Mouse (Mus musculus) midbrain, embryonic 10.5 days (tissue): ENCODE measurements at regions not wholly inside any gene's neighbourhood (a gene's known extent, or its start where the extent isn't known, plus 50 kb on each side); places are given as distances from the start of the nearest gene placed in this dataset.

Experiments used
- DNase-seq: peaks from one replicate; pipeline ENCODE4 v3.0.0-alpha.2; 2017; ENCODE audit warnings: low spot score
- H3K27ac ChIP-seq: fragments of 300-500 bp; sonication (generic); replicated peaks from 2 replicates; pipeline ENCODE4 v1.5.1; 2016; ENCODE audit warnings: mild to moderate bottlenecking
- H3K27me3 ChIP-seq: fragments of 300-500 bp; sonication (generic); 2 replicates; pipeline ENCODE4 v1.6.1; 2016; ENCODE audit warnings: low read depth, mild to moderate bottlenecking; ENCODE audit not compliant: poor library complexity, severe bottlenecking
- H3K36me3 ChIP-seq: fragments of 300-500 bp; sonication (generic); 2 replicates; pipeline ENCODE4 v1.6.1; 2016; ENCODE audit warnings: mild to moderate bottlenecking, moderate library complexity
- H3K4me1 ChIP-seq: fragments of 300-500 bp; sonication (generic); 2 replicates; pipeline ENCODE4 v1.6.1; 2016
- H3K4me3 ChIP-seq: fragments of 300-500 bp; sonication (generic); 2 replicates; pipeline ENCODE4 v1.5.1; 2016; ENCODE audit warnings: mild to moderate bottlenecking, moderate library complexity
- H3K9me3 ChIP-seq: fragments of 300-500 bp; sonication (generic); replicated peaks from 2 replicates; pipeline ENCODE4 v1.6.1; 2016; ENCODE audit warnings: mild to moderate bottlenecking
- WGBS: fragments of 180-500 bp; shearing (Covaris S2); methylation state at CpG from one replicate; pipeline ENCODE4 v1.1.7; 2016; 5-methylcytosine and 5-hydroxymethylcytosine counted together

DNA sequence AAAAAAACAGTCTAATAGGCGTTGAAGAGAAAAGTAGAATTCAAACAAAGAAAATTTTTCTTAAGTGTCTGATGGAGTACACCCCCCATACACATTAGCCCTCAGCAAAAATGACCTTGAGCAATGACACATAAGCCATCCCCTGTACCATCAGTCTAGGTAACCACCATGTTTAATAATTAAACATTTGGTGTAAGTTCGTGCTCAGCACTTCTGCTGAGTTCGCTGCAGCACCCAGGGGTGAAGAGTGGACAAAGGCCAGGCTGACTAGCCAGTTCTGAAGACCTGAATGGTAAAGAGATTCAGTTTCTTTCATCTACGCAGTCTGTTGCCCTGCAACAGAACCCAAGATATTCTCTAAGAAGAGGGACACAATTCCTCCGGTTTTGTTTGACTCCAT lies 572.3 kb upstream of the Nox3 start:
- 82% methylated on average over 5 of the region's 5 CpGs for WGBS
- Histone ChIP-seq H3K4me1 (peaks cover 25% of the 10 kb centered on the region), H3K27me3 (no peaks in the 10 kb centered on the region), H3K27ac (no peak overlapping the region), H3K9me3 (no peaks in the 10 kb centered on the region), H3K4me3 (no peak overlapping the region), H3K36me3 (no peaks in the 10 kb centered on the region)
- DNase-seq: no peak

DNA sequence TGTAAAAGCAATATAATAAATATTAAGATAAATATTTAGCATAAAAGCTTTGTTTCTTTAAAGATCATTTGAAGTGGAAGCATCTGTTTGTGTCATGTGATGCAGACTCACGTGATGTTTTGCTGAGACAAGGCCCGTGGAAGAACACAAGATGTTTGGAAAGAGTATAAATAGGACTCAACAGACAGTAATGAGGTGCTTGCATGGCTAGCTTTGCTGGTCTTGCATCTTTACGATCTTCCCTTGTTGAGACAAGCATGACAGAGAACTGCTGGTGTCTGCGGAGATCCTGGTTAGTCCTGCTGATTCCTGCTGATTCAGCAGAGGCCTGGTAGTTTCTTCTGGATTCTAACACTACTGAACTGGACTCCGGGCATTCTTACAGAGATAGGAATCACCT lies 576.4 kb upstream of the Nox3 start:
- no peaks in the 10 kb centered on the region for H3K27me3 ChIP-seq
- no peaks in the 10 kb centered on the region for H3K36me3 ChIP-seq
- no peak overlapping the region for H3K27ac ChIP-seq
- no peaks in the 10 kb centered on the region for H3K9me3 ChIP-seq
- H3K4me1 ChIP-seq: peaks cover 5% of the 10 kb centered on the region; the same call in 1 of the 2 replicates
- H3K4me3 ChIP-seq: no peak overlapping the region
- no peak for DNase-seq
- 87% methylated on average over 5 of the region's 5 CpGs for WGBS

DNA sequence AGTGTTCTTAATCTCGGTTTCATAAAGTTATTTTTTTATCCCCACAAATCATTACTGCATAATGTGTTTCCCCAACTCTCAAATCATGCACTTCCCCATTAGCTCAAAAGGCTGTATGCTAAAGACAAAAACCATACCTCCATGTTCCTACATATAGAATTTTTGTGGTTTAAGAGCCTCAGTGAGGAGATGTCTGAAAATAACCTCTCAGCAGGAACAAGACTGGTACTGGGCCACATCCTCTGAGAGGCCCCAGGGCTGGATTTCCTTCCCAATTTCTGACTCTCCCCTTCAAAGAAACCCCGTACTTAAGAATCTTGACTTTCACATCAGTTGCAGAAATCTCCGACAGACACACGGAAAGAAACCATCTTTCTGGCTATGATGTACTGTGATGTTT lies 580.7 kb upstream of the Nox3 start:
- Histone ChIP-seq H3K4me3 (no peak overlapping the region), H3K27me3 (no peaks in the 10 kb centered on the region), H3K9me3 (no peaks in the 10 kb centered on the region), H3K36me3 (no peaks in the 10 kb centered on the region), H3K4me1 (no peaks in the 10 kb centered on the region), H3K27ac (no peak overlapping the region)
- DNase-seq: no peak
- WGBS: 88% methylated on average over 4 of the region's 4 CpGs

DNA sequence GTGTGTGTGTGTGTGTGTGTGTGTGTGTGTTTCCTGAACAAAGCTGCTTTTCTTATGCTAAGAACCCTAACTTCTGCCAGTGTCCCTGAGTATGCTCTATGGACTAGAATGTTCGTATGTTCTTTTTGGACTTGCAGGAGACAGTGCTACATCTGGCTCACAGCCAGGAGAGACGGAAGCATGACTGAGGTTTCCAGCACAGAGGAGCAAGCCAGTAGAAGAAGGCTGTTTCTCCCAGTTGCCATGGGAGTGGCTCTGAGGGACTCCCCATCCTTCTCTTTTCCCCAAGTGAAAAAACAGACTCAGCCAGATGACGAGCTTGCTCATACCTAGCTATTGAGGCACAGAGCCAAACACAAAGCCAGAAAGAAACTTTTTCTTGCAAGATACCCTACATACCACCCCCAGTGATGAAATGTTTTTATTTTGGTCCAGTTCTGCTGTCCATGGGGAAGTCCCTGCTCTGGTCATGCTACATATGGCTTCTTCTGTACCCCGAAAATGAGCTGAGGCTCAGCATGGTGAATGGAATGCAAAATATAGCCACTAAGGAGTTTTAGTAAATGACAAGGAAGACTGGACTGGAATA lies 582.3 kb upstream of the Nox3 start:
- no peak for DNase-seq
- H3K9me3 ChIP-seq: no peaks in the 10 kb centered on the region
- no peaks in the 10 kb centered on the region for H3K4me1 ChIP-seq
- no peaks in the 10 kb centered on the region for H3K27me3 ChIP-seq
- H3K4me3 ChIP-seq: no peak overlapping the region
- WGBS: 91% methylated on average over 4 of the region's 4 CpGs
- H3K27ac ChIP-seq: no peak overlapping the region
- H3K36me3 ChIP-seq: no peaks in the 10 kb centered on the region

DNA sequence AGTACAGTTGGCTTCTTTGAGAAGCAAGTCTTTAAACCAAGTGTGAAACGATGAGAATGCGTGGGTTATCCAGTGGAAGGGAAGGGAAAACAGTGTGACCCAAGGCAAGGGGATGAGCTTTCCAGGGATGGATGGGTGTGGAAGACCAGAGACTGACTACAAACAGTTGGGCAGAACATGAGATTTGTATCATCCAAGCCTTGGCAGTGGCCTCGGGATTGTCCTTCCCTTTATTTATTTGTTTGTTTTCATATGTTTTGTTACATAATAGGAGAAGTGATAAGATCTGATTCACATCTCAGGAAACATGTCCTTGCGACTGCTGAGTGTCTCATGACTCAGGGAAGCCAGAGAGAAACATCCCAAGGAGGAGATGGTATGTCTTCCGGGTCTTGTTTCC lies 585.4 kb upstream of the Nox3 start:
- H3K9me3 ChIP-seq: no peaks in the 10 kb centered on the region
- no peaks in the 10 kb centered on the region for H3K4me1 ChIP-seq
- no peak overlapping the region for H3K4me3 ChIP-seq
- no peak for DNase-seq
- WGBS: 92% methylated on average over 5 of the region's 5 CpGs
- no peak overlapping the region for H3K27ac ChIP-seq
- no peaks in the 10 kb centered on the region for H3K36me3 ChIP-seq
- H3K27me3 ChIP-seq: no peaks in the 10 kb centered on the region

DNA sequence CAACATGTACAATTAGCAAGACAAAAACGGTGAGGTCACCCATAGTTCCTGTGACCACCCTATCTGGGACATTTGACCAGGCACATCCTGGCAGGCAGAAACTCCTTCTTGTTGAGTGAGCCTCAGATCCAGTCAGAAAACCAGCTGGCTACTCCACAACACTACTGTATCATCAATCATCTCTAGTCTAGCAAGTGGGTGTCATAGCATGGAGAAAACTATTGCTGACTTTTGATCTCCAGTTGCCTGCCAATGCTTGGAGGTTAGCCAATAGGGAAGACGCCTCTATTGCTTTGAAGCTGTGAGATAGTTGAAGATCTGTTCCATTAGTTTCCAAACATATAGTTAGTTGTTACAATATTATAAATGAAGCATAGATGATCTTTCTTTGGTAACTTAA lies 595.4 kb upstream of the Nox3 start:
- no peaks in the 10 kb centered on the region for H3K36me3 ChIP-seq
- 88% methylated on average over 2 of the region's 2 CpGs for WGBS
- no peak for DNase-seq
- no peaks in the 10 kb centered on the region for H3K27me3 ChIP-seq
- no peak overlapping the region for H3K4me3 ChIP-seq
- no peaks in the 10 kb centered on the region for H3K9me3 ChIP-seq
- H3K27ac ChIP-seq: no peak overlapping the region
- H3K4me1 ChIP-seq: no peaks in the 10 kb centered on the region

DNA sequence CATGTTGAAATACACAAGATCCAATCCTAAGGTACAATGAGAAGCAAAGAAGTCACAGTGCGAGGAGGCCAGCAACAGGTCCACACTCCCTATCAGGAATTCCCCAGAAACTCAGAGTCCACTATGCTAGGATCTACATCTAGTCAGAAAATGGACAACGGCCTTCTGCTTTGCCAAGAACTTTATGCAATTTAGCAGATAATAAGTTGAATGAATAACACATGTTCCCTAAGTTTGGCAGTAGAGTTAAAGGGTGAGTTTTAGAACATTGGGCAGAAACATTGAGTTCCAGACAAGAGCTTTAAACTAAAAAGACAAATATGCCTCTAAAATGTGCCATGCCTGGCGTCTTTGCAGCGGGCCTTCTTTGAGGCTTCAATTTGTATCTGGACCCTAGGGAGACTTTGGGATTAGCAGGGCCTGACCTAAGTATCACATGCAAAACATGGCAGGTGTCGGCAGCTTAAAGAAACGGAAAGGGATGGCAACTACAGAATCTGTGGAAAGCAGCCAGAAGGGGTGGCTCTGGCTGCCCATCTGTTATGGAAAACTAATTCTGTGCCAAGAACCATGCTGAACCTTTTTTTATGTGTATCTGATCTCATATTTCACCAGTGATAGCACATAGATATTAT lies 600.6 kb upstream of the Nox3 start:
- WGBS: 81% methylated on average over 6 of the region's 6 CpGs
- Histone ChIP-seq H3K4me3 (no peak overlapping the region), H3K36me3 (no peaks in the 10 kb centered on the region)

DNA sequence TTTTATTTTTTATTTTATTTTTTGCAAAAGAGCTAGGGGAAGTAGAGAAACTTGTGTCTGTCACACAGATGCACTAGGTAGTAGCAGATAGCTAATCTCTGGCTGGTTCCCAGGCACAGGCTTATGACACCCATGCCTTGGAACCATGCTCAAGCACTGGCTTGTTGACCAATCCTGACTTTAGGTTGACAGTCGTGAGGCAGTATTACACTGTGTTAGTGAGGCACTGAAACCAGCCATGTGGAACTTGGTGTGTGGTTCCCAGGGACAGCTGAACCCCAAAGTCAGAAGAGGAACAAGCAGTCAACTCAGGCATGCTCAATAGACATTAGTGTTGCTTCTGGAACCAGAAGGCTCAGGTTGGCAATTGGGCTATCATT lies 601.1 kb upstream of the Nox3 start:
- no peak for DNase-seq
- Histone ChIP-seq H3K27me3 (no peaks in the 10 kb centered on the region), H3K27ac (no peak overlapping the region), H3K36me3 (no peaks in the 10 kb centered on the region), H3K4me1 (no peaks in the 10 kb centered on the region), H3K9me3 (no peaks in the 10 kb centered on the region), H3K4me3 (no peak overlapping the region)
- 79% methylated on average over 1 of the region's 1 CpGs for WGBS

More for the DNA sequence above, 600.6 kb upstream of the Nox3 start:
- no peaks in the 10 kb centered on the region for H3K9me3 ChIP-seq
- H3K27ac ChIP-seq: no peak overlapping the region
- no peaks in the 10 kb centered on the region for H3K27me3 ChIP-seq
- no peak for DNase-seq
- H3K4me1 ChIP-seq: no peaks in the 10 kb centered on the region

DNA sequence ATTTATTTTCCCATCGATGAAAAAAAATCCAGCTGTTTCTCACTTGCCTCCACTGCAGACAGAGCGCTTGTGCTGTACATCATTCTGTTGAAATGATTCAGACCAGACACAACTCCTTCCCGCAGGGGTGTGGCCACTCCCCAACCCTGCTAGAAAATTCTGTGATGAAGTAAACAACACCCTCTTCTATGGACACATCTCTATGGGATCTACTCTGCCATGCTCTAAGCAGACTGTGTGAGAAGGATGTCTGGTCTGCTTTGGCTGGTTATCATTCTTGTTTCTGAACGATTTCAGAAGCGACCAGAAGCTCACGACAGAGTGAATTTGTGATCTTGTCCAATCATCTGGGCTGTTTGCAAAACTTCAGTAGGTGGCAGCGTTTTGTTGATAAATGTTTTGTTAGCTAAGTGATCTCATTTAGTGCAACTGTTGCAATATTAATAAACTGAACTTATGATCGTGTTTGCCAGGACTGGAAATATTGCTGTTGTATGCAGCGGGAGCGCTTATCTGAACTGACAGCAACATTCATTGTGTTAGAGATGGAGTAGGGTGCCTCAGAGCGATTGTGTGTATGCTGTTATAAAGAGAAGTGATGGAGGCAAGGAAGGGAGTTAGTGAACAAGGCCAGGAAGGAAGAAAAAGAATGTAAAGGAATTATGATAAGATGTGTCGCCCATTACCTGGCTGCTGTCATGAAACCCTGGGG lies 605.2 kb upstream of the Nox3 start:
- WGBS: 90% methylated on average over 12 of the region's 12 CpGs
- no peaks in the 10 kb centered on the region for H3K36me3 ChIP-seq
- H3K4me1 ChIP-seq: no peaks in the 10 kb centered on the region
- no peaks in the 10 kb centered on the region for H3K9me3 ChIP-seq
- H3K27me3 ChIP-seq: no peaks in the 10 kb centered on the region
- H3K4me3 ChIP-seq: no peak overlapping the region
- no peak overlapping the region for H3K27ac ChIP-seq
- no peak for DNase-seq

DNA sequence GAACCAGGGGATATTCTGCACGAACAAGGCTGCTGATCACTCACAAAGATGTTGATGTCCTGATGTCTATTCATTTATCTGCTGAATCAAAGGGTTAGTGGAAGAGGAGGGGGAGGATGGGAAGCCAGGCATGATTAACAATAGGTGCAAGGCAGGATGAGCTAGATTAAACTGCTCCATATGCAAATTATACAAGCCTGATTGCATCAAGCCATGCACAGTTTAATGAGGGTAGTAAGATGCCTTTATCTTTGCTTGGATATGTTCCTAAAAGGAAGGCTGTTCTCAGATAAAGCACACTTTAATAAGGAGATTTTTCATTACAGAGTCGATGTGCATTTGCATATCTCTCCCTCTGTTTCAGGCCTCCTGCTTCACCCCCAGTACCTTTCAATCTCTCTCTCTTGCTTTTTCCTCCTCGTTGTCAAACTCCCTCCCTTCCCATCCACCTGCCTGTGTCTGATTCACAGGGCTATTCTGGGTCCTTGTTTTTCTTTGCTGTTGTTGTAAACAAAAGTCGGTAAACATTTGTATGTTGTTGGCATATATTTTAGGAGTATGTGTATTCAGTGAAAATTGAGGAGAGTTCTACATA lies 615.8 kb upstream of the Nox3 start:
- Histone ChIP-seq H3K27me3 (no peaks in the 10 kb centered on the region), H3K4me3 (no peak overlapping the region), H3K27ac (no peak overlapping the region), H3K4me1 (0 out of 2 replicates have a peak, but pooled peaks cover 4% of the 10 kb centered on the region), H3K36me3 (no peaks in the 10 kb centered on the region), H3K9me3 (no peaks in the 10 kb centered on the region)
- no peak for DNase-seq
- 57% methylated on average over 4 of the region's 4 CpGs for whole genome bisulfite sequencing

DNA sequence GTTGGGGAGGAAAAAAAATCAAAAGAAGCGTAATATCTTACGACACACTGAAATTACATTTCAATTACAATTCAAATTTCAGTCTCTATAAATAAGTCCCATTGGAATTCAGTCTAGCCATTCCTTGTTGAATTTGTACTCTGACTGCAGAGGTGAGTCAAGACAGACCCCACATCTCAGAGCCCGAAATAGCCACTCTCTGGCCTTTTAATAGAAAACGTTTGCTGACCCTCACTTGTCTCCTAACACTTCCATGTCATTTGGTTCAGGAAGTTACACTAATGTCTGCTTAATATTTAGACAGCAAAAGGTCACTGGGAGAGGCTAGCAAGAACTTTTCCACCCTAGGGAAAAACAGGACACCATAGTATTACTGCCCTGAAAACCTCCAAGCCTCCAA lies 623.1 kb upstream of the Nox3 start:
- WGBS: 88% methylated on average over 4 of the region's 4 CpGs
- no peaks in the 10 kb centered on the region for H3K36me3 ChIP-seq
- H3K27me3 ChIP-seq: no peaks in the 10 kb centered on the region
- DNase-seq: no peak
- H3K9me3 ChIP-seq: no peaks in the 10 kb centered on the region
- no peak overlapping the region for H3K27ac ChIP-seq
- H3K4me3 ChIP-seq: no peak overlapping the region
- H3K4me1 ChIP-seq: no peaks in the 10 kb centered on the region

DNA sequence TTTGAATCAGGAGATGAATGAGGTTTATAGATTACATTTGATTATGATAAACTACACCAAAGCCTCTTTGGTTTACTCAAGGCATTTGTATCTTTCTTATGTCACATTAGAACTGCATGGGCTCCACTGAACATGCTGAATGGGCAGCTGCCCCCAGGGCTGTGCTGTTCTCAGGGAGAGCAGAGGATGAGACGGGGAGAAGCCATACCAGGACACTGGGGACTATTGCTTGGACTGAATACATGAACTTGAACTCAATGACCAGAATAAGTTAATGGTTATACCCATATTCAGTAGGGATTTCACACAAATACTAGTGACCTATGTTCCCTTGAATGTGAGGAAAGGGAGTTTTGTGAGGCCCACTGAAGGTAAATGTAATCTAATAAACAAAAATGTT lies 632.7 kb upstream of the Nox3 start:
- Histone ChIP-seq H3K9me3 (no peaks in the 10 kb centered on the region), H3K4me3 (no peak overlapping the region), H3K27ac (no peak overlapping the region), H3K4me1 (no peaks in the 10 kb centered on the region), H3K36me3 (no peaks in the 10 kb centered on the region), H3K27me3 (no peaks in the 10 kb centered on the region)
- DNase-seq: no peak
- WGBS: 76% methylated on average over 1 of the region's 1 CpGs

DNA sequence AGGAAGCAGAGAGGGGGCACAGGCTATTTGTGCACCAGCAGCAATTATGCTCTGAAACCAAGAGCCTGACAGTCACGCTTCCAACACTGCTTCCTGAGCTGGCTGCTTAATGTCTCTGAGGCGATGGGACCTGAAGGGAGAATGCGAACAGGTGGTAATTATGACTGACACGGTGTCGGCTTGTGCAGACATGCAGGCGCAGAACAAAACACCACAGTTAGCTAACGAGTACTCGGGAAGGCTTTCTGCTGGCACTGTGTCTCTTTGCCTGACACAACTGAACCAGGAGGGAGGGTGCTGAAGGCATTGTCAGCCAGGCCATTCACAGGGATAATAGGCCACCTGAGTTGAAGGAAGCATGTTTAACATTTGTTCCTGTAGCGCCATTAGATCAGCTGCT lies 635.6 kb upstream of the Nox3 start:
- no peak overlapping the region for H3K4me3 ChIP-seq
- no peak overlapping the region for H3K27ac ChIP-seq
- no peak for DNase-seq
- H3K36me3 ChIP-seq: no peaks in the 10 kb centered on the region
- no peaks in the 10 kb centered on the region for H3K4me1 ChIP-seq
- H3K9me3 ChIP-seq: no peaks in the 10 kb centered on the region
- no peaks in the 10 kb centered on the region for H3K27me3 ChIP-seq
- 75% methylated on average over 9 of the region's 9 CpGs for WGBS
